Mouse (Mus musculus) lung, postnatal 0 days (tissue): ENCODE data around the gene Rfx5.
"Not testable (repeated sequence)": the region's sequence is repeated elsewhere in the genome, so short reads cannot be mapped to it uniquely, and the experiment has no call there.

ENCODE experiments used
- CTCF ChIP-seq: IDR thresholded peaks from 2 replicates; pipeline ENCODE4 v1.5.1; 2016; ENCODE audit warnings: antibody characterized with exemption, mild to moderate bottlenecking
- EP300 ChIP-seq: IDR thresholded peaks from 2 replicates; pipeline ENCODE4 v1.6.1; 2016; ENCODE audit warnings: antibody characterized with exemption, mild to moderate bottlenecking, control low read depth

DNA sequence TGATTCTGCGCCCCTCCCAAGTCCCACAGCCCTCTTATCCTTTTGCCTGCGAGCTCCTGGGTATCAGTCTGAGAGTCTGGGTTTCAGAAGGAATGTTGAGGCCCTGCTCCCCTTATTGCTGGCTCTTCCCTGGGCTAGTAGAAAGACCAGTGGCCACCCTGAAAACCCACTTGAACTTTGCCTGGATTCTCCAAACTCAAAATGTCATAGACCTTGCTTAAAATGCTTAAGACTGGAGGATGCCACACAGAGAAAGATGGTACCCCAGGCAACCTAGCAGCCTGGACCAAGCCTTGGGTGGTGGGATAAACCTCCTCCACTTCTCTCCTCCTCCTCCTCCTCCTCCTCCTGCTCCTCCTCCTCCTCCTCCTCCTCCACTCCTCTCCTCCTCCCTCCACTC, 20.3 kb upstream of the Rfx5 start:
- TF ChIP-seq EP300, CTCF: not testable (repeated sequence)
